Mouse (Mus musculus): Measurements from ENCODE around the gene Alb. TPM values are rescaled to one million over a fixed set of nuclear protein-coding genes. Genes with fewer than 3 reads are reported as not detected.
A peak's percentile ranks its signal among the peaks of the same experiment; 100 is the strongest.

Alb gene
- polyA plus RNA-seq, 1 experiment from 2014 or later = not detected

DNA sequence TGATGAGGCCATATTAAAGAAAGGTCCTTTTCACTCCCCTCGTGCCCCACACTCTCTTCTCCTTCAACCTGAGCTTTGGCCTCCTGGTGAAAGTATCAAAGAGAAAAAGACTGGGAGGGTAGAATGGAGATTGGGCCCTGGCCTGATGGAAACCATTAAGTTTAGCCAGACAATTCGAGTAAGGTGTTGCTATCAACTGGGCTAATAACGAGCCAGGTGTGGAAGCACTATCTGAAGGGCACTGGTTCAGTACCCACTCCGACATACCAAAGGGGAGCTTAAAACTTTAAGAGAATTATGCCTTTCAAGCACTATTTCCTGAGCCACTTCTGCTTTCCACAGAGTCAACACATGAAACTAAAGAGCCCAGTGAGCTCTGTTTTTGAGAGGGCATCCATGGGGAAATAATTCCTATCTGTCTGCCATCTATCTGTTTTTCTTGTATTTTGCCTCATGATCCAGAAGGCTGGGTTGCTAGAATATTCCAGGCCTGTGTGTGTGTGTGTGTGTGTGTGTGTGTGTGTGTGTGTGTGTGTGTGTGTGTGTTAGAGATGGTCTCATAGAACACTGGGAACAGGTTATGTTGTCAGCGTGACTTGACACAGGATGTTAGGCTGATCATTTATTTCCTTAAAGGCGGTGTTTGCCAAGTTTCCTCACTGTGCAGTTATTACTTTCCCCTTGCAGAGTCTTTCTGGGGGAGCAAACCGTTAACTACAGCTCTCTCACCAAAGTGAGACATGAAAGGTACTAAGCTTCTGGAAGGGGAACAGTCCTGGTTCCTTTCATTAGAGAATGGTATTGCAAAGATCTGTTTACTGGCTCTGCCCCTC, 16.8 kb downstream of the Alb start:
- H3K27ac ChIP-seq (ENCODE audit: low read depth, low read length) = no peak overlapping the region
- H3K9ac ChIP-seq (ENCODE audit: low read length) = no peak overlapping the region
- H3K4me3 ChIP-seq (ENCODE audit: low read depth, low read length) = no peak overlapping the region
- H3K4me2 ChIP-seq (ENCODE audit: low read depth, low read length, severe bottlenecking) = no peak overlapping the region
- H3K9me3 ChIP-seq (ENCODE audit: control insufficient read depth, low read length) = no peaks in the 10 kb centered on the region
- DNase-seq (ENCODE audit: low spot score) (no peak), ATAC-seq (replicated peaks; ENCODE audit: low FRiP score) (no peak)
- WGBS = 85% methylated on average over 7 of the region's 7 CpGs
- no peaks in the 10 kb centered on the region for H3K36me3 ChIP-seq (ENCODE audit: control insufficient read depth, insufficient read depth, low read length)
- no peaks in the 10 kb centered on the region for H3K27me3 ChIP-seq (ENCODE audit: control insufficient read depth, insufficient read depth, low read length)
- no peaks in the 10 kb centered on the region for H3K4me1 ChIP-seq (replicated peaks; ENCODE audit: control insufficient read depth, insufficient read depth, low read length)

DNA sequence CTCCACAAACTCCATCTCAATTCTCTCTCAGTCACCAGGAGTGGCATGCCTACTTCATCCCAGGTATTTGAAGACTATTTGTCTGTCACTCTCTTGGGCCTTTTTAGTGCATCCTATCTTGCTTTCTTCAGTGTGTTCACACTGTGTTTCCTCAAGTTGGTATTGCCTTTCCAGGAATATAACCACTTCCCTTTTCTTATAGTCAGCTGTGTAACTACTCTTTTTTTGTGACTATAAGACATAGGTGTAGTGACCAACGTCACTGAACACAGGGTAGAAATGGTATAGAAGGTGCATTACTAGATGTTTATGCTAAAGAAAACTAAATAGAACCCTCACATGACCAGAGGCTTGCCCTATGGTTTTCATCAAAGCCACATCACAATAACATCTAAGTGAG, 18.2 kb downstream of the Alb start:
- no peak overlapping the region for H3K4me2 ChIP-seq (ENCODE audit: low read depth, low read length, severe bottlenecking)
- H3K9ac ChIP-seq (ENCODE audit: low read length) = no peak overlapping the region
- H3K4me3 ChIP-seq (ENCODE audit: low read depth, low read length) = no peak overlapping the region
- no peaks in the 10 kb centered on the region for H3K36me3 ChIP-seq (ENCODE audit: control insufficient read depth, insufficient read depth, low read length)
- H3K4me1 ChIP-seq (replicated peaks; ENCODE audit: control insufficient read depth, insufficient read depth, low read length) = no peaks in the 10 kb centered on the region
- DNase-seq (ENCODE audit: low spot score) = no peak
- H3K27me3 ChIP-seq (ENCODE audit: control insufficient read depth, insufficient read depth, low read length) = no peaks in the 10 kb centered on the region
- WGBS = 88% methylated on average over 1 of the region's 1 CpGs
- H3K9me3 ChIP-seq (ENCODE audit: control insufficient read depth, low read length) = no peaks in the 10 kb centered on the region
- ATAC-seq (replicated peaks; ENCODE audit: low FRiP score) = no peak
- no peak overlapping the region for H3K27ac ChIP-seq (ENCODE audit: low read depth, low read length)

DNA sequence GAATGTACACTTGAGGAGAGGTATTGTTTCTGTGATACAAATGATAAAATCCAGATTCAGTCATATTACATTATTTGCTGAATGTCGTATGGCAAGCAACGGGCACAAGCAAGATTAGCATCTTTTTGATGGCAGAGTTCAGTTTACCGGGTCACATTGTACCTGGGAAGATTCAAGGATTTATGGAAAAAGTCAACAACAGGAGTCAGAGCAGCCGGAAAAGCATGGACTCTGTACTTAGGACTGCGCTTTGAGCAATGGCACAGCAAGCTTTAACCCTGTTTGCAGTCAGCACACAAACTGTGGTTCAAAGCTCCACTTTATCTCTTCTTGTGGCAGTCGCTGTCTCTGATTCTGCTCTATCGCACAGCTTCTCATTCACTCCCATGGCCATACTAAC, 24.9 kb downstream of the Alb start:
- no peaks in the 10 kb centered on the region for H3K4me1 ChIP-seq (replicated peaks; ENCODE audit: control insufficient read depth, insufficient read depth, low read length)
- WGBS = 92% methylated on average over 7 of the region's 7 CpGs
- no peak overlapping the region for H3K4me3 ChIP-seq (ENCODE audit: low read depth, low read length)
- H3K4me2 ChIP-seq (ENCODE audit: low read depth, low read length, severe bottlenecking) = no peak overlapping the region
- H3K27me3 ChIP-seq (ENCODE audit: control insufficient read depth, insufficient read depth, low read length) = no peaks in the 10 kb centered on the region
- H3K36me3 ChIP-seq (ENCODE audit: control insufficient read depth, insufficient read depth, low read length) = no peaks in the 10 kb centered on the region
- DNase-seq (ENCODE audit: low spot score) = no peak
- no peak overlapping the region for H3K27ac ChIP-seq (ENCODE audit: low read depth, low read length)
- H3K9ac ChIP-seq (ENCODE audit: low read length) = no peak overlapping the region
- no peaks in the 10 kb centered on the region for H3K9me3 ChIP-seq (ENCODE audit: control insufficient read depth, low read length)
- no peak for ATAC-seq (replicated peaks; ENCODE audit: low FRiP score)

DNA sequence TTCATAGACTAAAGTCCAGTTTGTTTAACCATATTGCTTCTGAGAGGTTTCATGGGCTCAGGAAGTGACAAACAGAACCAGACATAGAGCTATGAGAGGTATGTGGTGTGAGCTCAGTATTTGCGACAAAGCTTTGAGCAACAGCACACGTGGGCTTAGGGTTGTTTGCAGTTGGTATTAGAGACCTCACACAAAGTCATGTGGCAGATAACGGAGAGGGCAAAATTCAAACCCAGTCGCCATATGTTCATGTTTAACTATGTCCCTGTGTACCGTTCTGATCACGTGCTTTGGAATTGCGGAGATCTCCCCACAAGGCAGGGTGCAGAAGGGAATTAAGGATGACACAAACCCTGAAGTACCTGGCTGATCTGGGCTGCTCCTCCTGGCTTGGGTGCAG, 27.6 kb downstream of the Alb start:
- ATAC-seq (replicated peaks; ENCODE audit: low FRiP score) (no peak), DNase-seq (ENCODE audit: low spot score) (no peak)
- H3K27ac ChIP-seq (ENCODE audit: low read depth, low read length) = no peak overlapping the region
- 92% methylated on average over 7 of the region's 7 CpGs for WGBS
- no peak overlapping the region for H3K9ac ChIP-seq (ENCODE audit: low read length)
- H3K4me2 ChIP-seq (ENCODE audit: low read depth, low read length, severe bottlenecking) = no peak overlapping the region
- H3K4me1 ChIP-seq (replicated peaks; ENCODE audit: control insufficient read depth, insufficient read depth, low read length) = no peaks in the 10 kb centered on the region
- H3K9me3 ChIP-seq (ENCODE audit: control insufficient read depth, low read length) = no peaks in the 10 kb centered on the region
- H3K36me3 ChIP-seq (ENCODE audit: control insufficient read depth, insufficient read depth, low read length) = no peaks in the 10 kb centered on the region
- no peak overlapping the region for H3K4me3 ChIP-seq (ENCODE audit: low read depth, low read length)
- H3K27me3 ChIP-seq (ENCODE audit: control insufficient read depth, insufficient read depth, low read length) = no peaks in the 10 kb centered on the region

DNA sequence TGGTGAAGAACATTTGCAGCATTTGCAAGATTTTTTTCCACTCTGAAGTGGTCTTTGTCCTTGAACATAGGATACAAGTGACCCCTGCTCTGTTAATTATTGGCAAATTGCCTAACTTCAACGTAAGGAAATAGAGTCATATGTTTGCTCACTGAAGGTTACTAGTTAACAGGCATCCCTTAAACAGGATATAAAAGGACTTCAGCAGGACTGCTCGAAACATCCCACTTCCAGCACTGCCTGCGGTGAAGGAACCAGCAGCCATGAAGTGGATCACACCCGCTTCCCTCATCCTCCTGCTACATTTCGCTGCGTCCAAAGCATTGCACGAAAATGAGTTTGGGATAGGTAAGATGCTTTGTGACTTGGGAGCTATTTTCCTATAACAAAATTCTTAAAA, 29.8 kb downstream of the Alb start, which contains the start of gene Afp:
Afp (plus strand) TSS at position 220 of the 400 bp plus-strand sequence.
- no peak for ATAC-seq (replicated peaks; ENCODE audit: low FRiP score)
- no peak within 1 kb of the TSS for H3K4me3 ChIP-seq (ENCODE audit: low read depth, low read length)
- H3K9ac ChIP-seq (ENCODE audit: low read length) = no peak within 1 kb of the TSS
- H3K4me1 ChIP-seq (replicated peaks; ENCODE audit: control insufficient read depth, insufficient read depth, low read length) = no peaks in the 10 kb centered on the region
- WGBS = 91% methylated on average over 7 of the region's 7 CpGs
- H3K27ac ChIP-seq (ENCODE audit: low read depth, low read length) = no peak within 1 kb of the TSS
- H3K9me3 ChIP-seq (ENCODE audit: control insufficient read depth, low read length) = no peaks in the 10 kb centered on the region
- no peaks in the 10 kb centered on the region for H3K27me3 ChIP-seq (ENCODE audit: control insufficient read depth, insufficient read depth, low read length)
- no peaks in the 10 kb centered on the region for H3K36me3 ChIP-seq (ENCODE audit: control insufficient read depth, insufficient read depth, low read length)
- no peak within 1 kb of the TSS for H3K4me2 ChIP-seq (ENCODE audit: low read depth, low read length, severe bottlenecking)
- DNase-seq (ENCODE audit: low spot score) = no peak

DNA sequence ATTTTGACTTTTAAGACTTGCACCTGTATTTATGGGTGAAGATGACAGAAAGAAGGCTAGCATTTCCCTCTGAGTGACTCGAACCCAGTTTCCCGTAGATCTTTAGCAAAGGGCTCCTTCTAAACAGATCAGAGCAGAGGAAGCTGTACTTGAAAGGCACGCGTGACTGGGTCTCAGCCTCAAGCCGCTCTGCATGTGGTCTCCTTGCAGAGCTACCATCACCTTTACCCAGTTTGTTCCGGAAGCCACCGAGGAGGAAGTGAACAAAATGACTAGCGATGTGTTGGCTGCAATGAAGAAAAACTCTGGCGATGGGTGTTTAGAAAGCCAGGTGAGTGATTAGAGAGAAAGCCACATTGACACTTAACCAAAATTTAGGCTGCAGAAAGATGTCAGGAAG, 31.7 kb downstream of the Alb start:
- no peak overlapping the region for H3K4me3 ChIP-seq (ENCODE audit: low read depth, low read length)
- H3K36me3 ChIP-seq (ENCODE audit: control insufficient read depth, insufficient read depth, low read length) = no peaks in the 10 kb centered on the region
- H3K27ac ChIP-seq (ENCODE audit: low read depth, low read length) = no peak overlapping the region
- no peak overlapping the region for H3K9ac ChIP-seq (ENCODE audit: low read length)
- DNase-seq (ENCODE audit: low spot score) (no peak), ATAC-seq (replicated peaks; ENCODE audit: low FRiP score) (no peak)
- H3K4me2 ChIP-seq (ENCODE audit: low read depth, low read length, severe bottlenecking) = no peak overlapping the region
- WGBS = 78% methylated on average over 9 of the region's 9 CpGs
- no peaks in the 10 kb centered on the region for H3K9me3 ChIP-seq (ENCODE audit: control insufficient read depth, low read length)
- no peaks in the 10 kb centered on the region for H3K27me3 ChIP-seq (ENCODE audit: control insufficient read depth, insufficient read depth, low read length)
- H3K4me1 ChIP-seq (replicated peaks; ENCODE audit: control insufficient read depth, insufficient read depth, low read length) = no peaks in the 10 kb centered on the region

DNA sequence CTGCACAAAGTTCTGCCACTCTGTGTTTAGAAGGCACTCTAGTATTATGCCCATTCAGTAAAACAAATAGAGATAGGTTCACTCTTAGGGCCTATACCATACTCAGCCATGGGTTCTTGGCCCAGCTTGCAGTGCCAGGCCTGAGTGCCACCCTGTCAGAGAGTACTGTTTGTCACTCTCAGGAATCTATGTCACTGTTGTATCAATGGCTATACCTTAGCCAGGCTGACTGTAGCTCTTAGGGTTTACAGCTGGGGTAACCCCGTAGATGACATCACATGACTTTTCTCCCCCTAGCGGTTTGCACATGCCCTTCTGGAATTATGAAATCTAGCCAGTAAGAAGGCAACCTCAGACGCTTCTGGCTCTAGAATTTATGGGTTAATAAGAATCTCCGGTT, 33.6 kb downstream of the Alb start:
- Histone ChIP-seq H3K4me3 (ENCODE audit: low read depth, low read length) (no peak overlapping the region), H3K4me2 (ENCODE audit: low read depth, low read length, severe bottlenecking) (no peak overlapping the region), H3K27ac (ENCODE audit: low read depth, low read length) (no peak overlapping the region), H3K27me3 (ENCODE audit: control insufficient read depth, insufficient read depth, low read length) (no peaks in the 10 kb centered on the region), H3K9ac (ENCODE audit: low read length) (no peak overlapping the region), H3K36me3 (ENCODE audit: control insufficient read depth, insufficient read depth, low read length) (no peaks in the 10 kb centered on the region), H3K4me1 (replicated peaks; ENCODE audit: control insufficient read depth, insufficient read depth, low read length) (no peaks in the 10 kb centered on the region), H3K9me3 (ENCODE audit: control insufficient read depth, low read length) (no peaks in the 10 kb centered on the region)
- DNase-seq (ENCODE audit: low spot score) = no peak
- whole genome bisulfite sequencing = 93% methylated on average over 4 of the region's 4 CpGs
- ATAC-seq (replicated peaks; ENCODE audit: low FRiP score) = no peak

DNA sequence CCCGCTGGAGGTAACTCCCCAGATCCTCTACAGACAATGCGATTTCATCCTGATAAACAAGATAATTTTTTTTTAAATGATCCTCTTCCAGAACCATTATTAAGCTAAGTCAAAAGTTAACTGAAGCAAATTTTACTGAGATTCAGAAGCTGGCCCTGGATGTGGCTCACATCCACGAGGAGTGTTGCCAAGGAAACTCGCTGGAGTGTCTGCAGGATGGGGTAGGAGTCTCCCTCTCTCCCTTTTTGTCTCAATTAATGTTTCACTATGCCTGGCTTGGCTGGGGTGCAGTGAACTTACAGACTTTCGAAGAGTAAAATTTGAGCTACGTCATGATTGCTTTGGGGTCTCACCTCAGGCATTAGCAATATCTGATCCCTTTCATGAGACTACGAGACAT, 38.8 kb downstream of the Alb start:
- DNase-seq (ENCODE audit: low spot score) (no peak), ATAC-seq (replicated peaks; ENCODE audit: low FRiP score) (no peak)
- H3K4me2 ChIP-seq (ENCODE audit: low read depth, low read length, severe bottlenecking) = no peak overlapping the region
- H3K4me1 ChIP-seq (replicated peaks; ENCODE audit: control insufficient read depth, insufficient read depth, low read length) = no peaks in the 10 kb centered on the region
- H3K4me3 ChIP-seq (ENCODE audit: low read depth, low read length) = no peak overlapping the region
- WGBS = 74% methylated on average over 7 of the region's 7 CpGs
- no peaks in the 10 kb centered on the region for H3K36me3 ChIP-seq (ENCODE audit: control insufficient read depth, insufficient read depth, low read length)
- H3K9ac ChIP-seq (ENCODE audit: low read length) = no peak overlapping the region
- no peak overlapping the region for H3K27ac ChIP-seq (ENCODE audit: low read depth, low read length)
- no peaks in the 10 kb centered on the region for H3K27me3 ChIP-seq (ENCODE audit: control insufficient read depth, insufficient read depth, low read length)
- H3K9me3 ChIP-seq (ENCODE audit: control insufficient read depth, low read length) = no peaks in the 10 kb centered on the region

DNA sequence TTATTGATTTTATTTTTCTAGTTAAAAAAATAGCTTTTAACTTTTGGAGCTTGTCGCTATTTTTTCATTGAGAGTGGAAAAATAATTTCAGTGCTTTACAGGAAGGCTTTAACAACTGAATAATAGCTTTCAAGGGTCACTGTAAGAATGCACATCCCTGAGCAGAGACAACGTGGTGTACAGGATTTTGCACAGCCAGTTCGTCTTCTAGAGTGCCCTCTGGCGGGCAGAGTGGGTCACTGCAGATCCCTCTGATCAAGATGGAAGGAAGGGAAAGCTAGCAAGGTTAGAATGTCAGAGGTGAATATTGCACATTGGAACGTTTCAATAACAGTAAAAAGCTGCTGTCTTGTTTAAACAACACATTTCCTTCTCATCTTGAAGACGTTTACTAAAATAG, 40.0 kb downstream of the Alb start:
- Histone ChIP-seq H3K9ac (ENCODE audit: low read length) (no peak overlapping the region), H3K9me3 (ENCODE audit: control insufficient read depth, low read length) (no peaks in the 10 kb centered on the region), H3K36me3 (ENCODE audit: control insufficient read depth, insufficient read depth, low read length) (no peaks in the 10 kb centered on the region), H3K4me2 (ENCODE audit: low read depth, low read length, severe bottlenecking) (no peak overlapping the region), H3K27ac (ENCODE audit: low read depth, low read length) (no peak overlapping the region), H3K4me1 (replicated peaks; ENCODE audit: control insufficient read depth, insufficient read depth, low read length) (no peaks in the 10 kb centered on the region), H3K27me3 (ENCODE audit: control insufficient read depth, insufficient read depth, low read length) (no peaks in the 10 kb centered on the region), H3K4me3 (ENCODE audit: low read depth, low read length) (no peak overlapping the region)
- ATAC-seq (replicated peaks; ENCODE audit: low FRiP score) = peak; percentile 73; the same call in 1 of the 2 replicates
- DNase-seq (ENCODE audit: low spot score) = peak; percentile 84
- WGBS = 8% methylated on average over 6 of the region's 6 CpGs

Measured in forebrain, embryonic 11.5 days (tissue).